Mouse (Mus musculus): ENCODE results near the gene Cables2.

Gene Cables2

GRCm38 (mm10) chr2:180254436-180255209, 18.7 kb downstream of the Cables2 start:
- no peak for DNase-seq (ENCODE audit: low spot score)

- DNase-seq (ENCODE audit: low spot score) = no peak
These were observed 21.5 kb downstream of the Cables2 start for GRCm38 (mm10) chr2:180251838-180252237.

- peak; percentile 77 for DNase-seq (ENCODE audit: low spot score)
These were observed 22.2 kb downstream of the Cables2 start for GRCm38 (mm10) chr2:180250930-180251611.

- no peak for DNase-seq (ENCODE audit: low spot score)
These were observed 24.2 kb downstream of the Cables2 start for GRCm38 (mm10) chr2:180248947-180249660.

GRCm38 (mm10) chr2:180247916-180248315, 25.4 kb downstream of the Cables2 start:
- DNase-seq (ENCODE audit: low spot score) = no peak

- DNase-seq (ENCODE audit: low spot score) = no peak
These were observed 30.2 kb downstream of the Cables2 start for GRCm38 (mm10) chr2:180243108-180243507.

GRCm38 (mm10) chr2:180238591-180238990, 34.7 kb downstream of the Cables2 start:
- no peak for DNase-seq (ENCODE audit: low spot score)

- no peak for DNase-seq (ENCODE audit: low spot score)
These were observed 35.5 kb downstream of the Cables2 start for GRCm38 (mm10) chr2:180237601-180238345.

GRCm38 (mm10) chr2:180236930-180237329, 36.4 kb downstream of the Cables2 start:
- no peak for DNase-seq (ENCODE audit: low spot score)

GRCm38 (mm10) chr2:180236500-180236899, 36.8 kb downstream of the Cables2 start:
- no peak for DNase-seq (ENCODE audit: low spot score)

GRCm38 (mm10) chr2:180235788-180236187, 37.5 kb downstream of the Cables2 start:
- DNase-seq (ENCODE audit: low spot score) = no peak

GRCm38 (mm10) chr2:180234980-180235379, 38.3 kb downstream of the Cables2 start:
- no peak for DNase-seq (ENCODE audit: low spot score)

GRCm38 (mm10) chr2:180234353-180234752, 38.9 kb downstream of the Cables2 start:
- no peak for DNase-seq (ENCODE audit: low spot score)

- DNase-seq (ENCODE audit: low spot score) = no peak
These were observed 40.0 kb downstream of the Cables2 start for GRCm38 (mm10) chr2:180233101-180233904.

- DNase-seq (ENCODE audit: low spot score) = no peak
These were observed 42.8 kb downstream of the Cables2 start for GRCm38 (mm10) chr2:180230482-180230881.

- DNase-seq (ENCODE audit: low spot score) = no peak
These were observed 44.2 kb downstream of the Cables2 start for GRCm38 (mm10) chr2:180229129-180229528.

- no peak for DNase-seq (ENCODE audit: low spot score)
These were observed 44.7 kb downstream of the Cables2 start for GRCm38 (mm10) chr2:180228592-180228991.

GRCm38 (mm10) chr2:180228060-180228458, 45.2 kb downstream of the Cables2 start:
- DNase-seq (ENCODE audit: low spot score) = no peak

GRCm38 (mm10) chr2:180227262-180228059, 45.8 kb downstream of the Cables2 start:
- DNase-seq (ENCODE audit: low spot score) = peak; percentile 7

- DNase-seq (ENCODE audit: low spot score) = no peak
These were observed 47.4 kb downstream of the Cables2 start, which contains the start of gene Lama5 for GRCm38 (mm10) chr2:180225762-180226378. Lama5 (minus strand) TSS chr2:180225859.
